Mouse (Mus musculus) heart, embryonic 13.5 days (tissue): Measurements from ENCODE around the gene Stom. TPM values are rescaled to one million over a fixed set of nuclear protein-coding genes. Genes with fewer than 3 reads are reported as not detected.

ENCODE experiments used
- ATAC-seq: fragments of 200-750 bp; cut with Nextera tagmentation; 2 replicates; pipeline ENCODE4 v1.8.0; 2017; ENCODE audit warnings: moderate TSS enrichment; ENCODE audit not compliant: insufficient number of reproducible peaks, low FRiP score, low TSS enrichment; ENCODE audit errors: extremely low read depth
- H3K27ac ChIP-seq: fragments of 300-500 bp; sonication (generic); replicated peaks from 2 replicates; pipeline ENCODE4 v1.5.1; 2015; ENCODE audit warnings: moderate library complexity, mild to moderate bottlenecking, inconsistent platforms
- H3K27me3 ChIP-seq: fragments of 300-500 bp; sonication (generic); replicated peaks from 2 replicates; pipeline ENCODE4 v1.6.1; 2015; ENCODE audit warnings: mild to moderate bottlenecking, inconsistent platforms
- H3K36me3 ChIP-seq: fragments of 300-500 bp; sonication (generic); 2 replicates; pipeline ENCODE4 v1.6.1; 2015; ENCODE audit warnings: mild to moderate bottlenecking, inconsistent platforms
- H3K4me1 ChIP-seq: fragments of 300-500 bp; sonication (generic); 2 replicates; pipeline ENCODE4 v1.6.1; 2015; ENCODE audit warnings: inconsistent platforms
- H3K4me2 ChIP-seq: fragments of 300-500 bp; sonication (generic); 2 replicates; pipeline ENCODE4 v1.6.1; 2015; ENCODE audit warnings: inconsistent platforms, mild to moderate bottlenecking, moderate library complexity
- H3K4me3 ChIP-seq: fragments of 300-500 bp; sonication (generic); 2 replicates; pipeline ENCODE4 v1.5.1; 2015; ENCODE audit warnings: moderate library complexity, mild to moderate bottlenecking, inconsistent platforms
- H3K9ac ChIP-seq: fragments of 300-500 bp; sonication (generic); 2 replicates; pipeline ENCODE4 v1.6.1; 2015; ENCODE audit warnings: inconsistent platforms, mild to moderate bottlenecking, moderate library complexity
- H3K9me3 ChIP-seq: fragments of 300-500 bp; sonication (generic); 2 replicates; pipeline ENCODE4 v1.6.1; 2016; ENCODE audit warnings: inconsistent platforms
- WGBS: fragments of 180-500 bp; shearing (Covaris S2); methylation state at CpG from one replicate; pipeline ENCODE4 v1.1.7; 2015; ENCODE audit warnings: mixed read lengths; 5-methylcytosine and 5-hydroxymethylcytosine counted together
- polyA plus RNA-seq: library from polyadenylated mRNA; unstranded; fragments of >200 nt; fragmentation: Nextera tagmentation; extraction: Ambion mirVana; gene quantifications from 2 replicates; pipeline ENCODE4 v1.2.1, GENCODE M21; 2015

Gene Stom
- polyA plus RNA-seq, 1 experiment from 2014 or later: 43.0 TPM

DNA sequence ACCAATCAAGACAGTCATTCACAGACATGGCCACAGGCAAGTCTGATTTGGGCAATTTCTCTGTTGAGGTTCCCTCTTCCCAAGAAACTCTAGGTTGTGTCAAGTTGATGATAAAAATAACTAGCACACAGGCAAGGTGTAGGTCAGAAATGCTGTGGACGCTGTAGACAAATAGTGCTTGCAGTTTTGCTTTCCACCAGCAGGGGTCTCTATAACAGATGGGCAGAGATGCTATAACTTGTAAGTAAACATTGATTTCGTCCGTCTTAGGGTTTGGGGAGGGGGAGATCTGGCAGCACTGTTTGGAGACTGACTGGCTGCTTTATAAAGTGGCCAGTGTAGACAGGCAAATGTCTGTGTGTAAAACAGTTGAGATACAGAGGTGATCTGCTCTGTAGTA lies 44.9 kb downstream of the Stom start:
- H3K4me3 ChIP-seq: no peak overlapping the region
- no peaks in the 10 kb centered on the region; the same call in 1 of the 2 replicates for H3K27me3 ChIP-seq
- H3K36me3 ChIP-seq: peaks cover 66% of the 10 kb centered on the region
- H3K4me2 ChIP-seq: no peak overlapping the region
- peak overlapping the region; percentile 73; the same call in 1 of the 2 replicates for H3K27ac ChIP-seq
- no peak for ATAC-seq
- no peaks in the 10 kb centered on the region for H3K9me3 ChIP-seq
- 19% methylated on average over 3 of the region's 3 CpGs for WGBS
- H3K9ac ChIP-seq: peak overlapping the region; percentile 47; the same call in 1 of the 2 replicates
- peaks cover 20% of the 10 kb centered on the region for H3K4me1 ChIP-seq

DNA sequence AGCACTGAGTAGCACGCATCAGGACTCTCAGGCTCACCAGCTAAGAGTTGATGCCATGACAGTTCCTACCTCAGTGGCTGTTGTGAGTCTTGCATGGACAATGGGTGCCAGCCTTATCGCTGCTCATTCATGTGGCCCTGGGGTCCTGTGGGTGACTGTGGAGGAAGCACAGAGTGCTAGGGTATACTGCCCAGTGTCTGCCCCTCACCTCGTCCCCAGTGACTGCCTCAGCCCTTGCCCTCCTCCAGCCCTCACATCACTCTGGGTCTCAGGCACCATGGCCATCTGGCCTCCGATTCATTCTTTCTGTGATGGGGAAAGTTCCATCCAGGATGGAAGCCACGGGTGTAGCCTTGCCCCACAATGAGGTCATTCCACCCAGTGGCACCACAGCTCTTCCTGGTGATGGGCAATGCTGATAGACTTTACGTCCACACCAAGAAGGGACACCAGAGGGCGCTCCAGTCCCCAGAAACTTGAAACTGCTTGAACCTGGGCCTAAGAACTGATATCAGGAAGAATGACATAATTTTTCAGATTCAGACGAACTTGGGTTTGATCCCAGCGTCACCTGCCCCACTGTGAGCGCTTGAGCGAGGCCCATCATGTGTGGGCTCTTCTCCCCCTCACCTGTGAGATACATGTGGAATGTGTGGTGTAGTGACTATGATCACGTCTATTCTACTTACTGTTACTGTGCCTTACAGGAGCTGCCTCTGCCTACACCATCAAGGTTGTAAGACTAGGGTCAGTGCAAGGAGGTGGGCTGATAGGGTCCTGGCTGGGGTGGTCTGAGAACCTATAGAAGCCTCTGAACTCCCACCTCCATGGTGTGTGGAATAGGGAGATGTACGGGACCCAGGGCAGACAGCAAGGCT lies 47.8 kb downstream of the Stom start:
- ATAC-seq: no peak
- Histone ChIP-seq H3K27ac (no peak overlapping the region), H3K36me3 (peaks cover 62% of the 10 kb centered on the region), H3K4me2 (no peak overlapping the region), H3K27me3 (peaks cover 1% of the 10 kb centered on the region; the same call in 1 of the 2 replicates), H3K9ac (no peak overlapping the region), H3K4me1 (peaks cover 20% of the 10 kb centered on the region), H3K4me3 (no peak overlapping the region), H3K9me3 (no peaks in the 10 kb centered on the region)
- WGBS: 37% methylated on average over 13 of the region's 13 CpGs

DNA sequence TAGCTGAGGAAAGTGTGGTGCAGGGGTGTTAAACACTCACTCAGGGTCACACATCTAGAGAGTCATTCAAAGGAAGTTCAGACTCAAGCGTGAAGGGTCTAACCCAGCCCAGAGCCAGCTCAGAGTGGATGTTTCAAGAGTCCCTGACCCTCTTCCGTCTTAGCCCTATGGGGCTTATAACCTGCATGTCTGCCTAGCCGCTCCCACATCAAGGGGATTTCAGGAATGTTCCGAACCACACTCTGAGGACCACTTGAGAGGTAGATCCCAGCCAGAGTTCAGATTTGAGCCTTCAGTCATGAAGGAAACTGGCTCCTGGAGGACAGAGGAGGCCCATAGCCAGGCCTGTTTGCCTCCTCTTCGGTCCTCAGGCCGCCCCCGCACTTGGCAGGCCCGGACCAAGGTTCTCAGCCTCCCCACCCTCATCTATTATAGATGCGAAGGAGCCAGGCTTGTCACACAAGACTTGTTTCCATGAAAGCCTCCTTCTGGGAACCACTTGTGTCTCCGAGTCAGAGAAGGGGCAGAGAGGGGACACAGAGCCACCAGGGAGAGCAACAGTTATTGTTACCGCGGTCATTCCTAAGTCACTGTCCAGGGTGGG lies 49.7 kb downstream of the Stom start:
- peaks cover 52% of the 10 kb centered on the region for H3K36me3 ChIP-seq
- H3K9ac ChIP-seq: no peak overlapping the region
- no peak overlapping the region for H3K27ac ChIP-seq
- no peak for ATAC-seq
- H3K27me3 ChIP-seq: peaks cover 20% of the 10 kb centered on the region
- no peaks in the 10 kb centered on the region for H3K9me3 ChIP-seq
- peaks cover 21% of the 10 kb centered on the region for H3K4me1 ChIP-seq
- WGBS: 71% methylated on average over 12 of the region's 12 CpGs
- no peak overlapping the region for H3K4me2 ChIP-seq
- H3K4me3 ChIP-seq: no peak overlapping the region

DNA sequence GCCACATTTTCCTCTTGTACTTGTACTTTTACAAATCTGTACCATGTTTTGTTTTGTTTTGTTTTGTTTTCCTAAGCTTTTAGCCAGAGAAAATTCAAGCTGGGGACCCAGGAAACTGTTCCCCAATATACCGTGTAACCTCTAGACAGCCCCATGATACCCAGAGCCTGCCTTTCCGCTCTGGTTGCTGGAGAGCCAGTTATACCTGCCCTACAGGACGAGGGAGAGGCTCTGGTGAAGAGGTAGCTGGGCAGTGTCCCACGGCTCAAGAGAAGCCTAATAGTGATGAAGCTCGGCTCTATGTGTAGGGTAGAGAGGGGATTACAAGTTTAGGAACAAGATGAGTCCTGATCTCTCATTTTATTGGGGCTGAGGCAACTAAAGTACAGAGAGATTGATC lies 51.6 kb downstream of the Stom start:
- no peak overlapping the region for H3K27ac ChIP-seq
- no peak overlapping the region for H3K4me2 ChIP-seq
- H3K36me3 ChIP-seq: peaks cover 35% of the 10 kb centered on the region
- no peaks in the 10 kb centered on the region for H3K9me3 ChIP-seq
- H3K27me3 ChIP-seq: peaks cover 36% of the 10 kb centered on the region
- ATAC-seq: no peak
- H3K4me1 ChIP-seq: peaks cover 20% of the 10 kb centered on the region
- WGBS: 82% methylated on average over 5 of the region's 5 CpGs
- H3K4me3 ChIP-seq: no peak overlapping the region
- no peak overlapping the region for H3K9ac ChIP-seq

DNA sequence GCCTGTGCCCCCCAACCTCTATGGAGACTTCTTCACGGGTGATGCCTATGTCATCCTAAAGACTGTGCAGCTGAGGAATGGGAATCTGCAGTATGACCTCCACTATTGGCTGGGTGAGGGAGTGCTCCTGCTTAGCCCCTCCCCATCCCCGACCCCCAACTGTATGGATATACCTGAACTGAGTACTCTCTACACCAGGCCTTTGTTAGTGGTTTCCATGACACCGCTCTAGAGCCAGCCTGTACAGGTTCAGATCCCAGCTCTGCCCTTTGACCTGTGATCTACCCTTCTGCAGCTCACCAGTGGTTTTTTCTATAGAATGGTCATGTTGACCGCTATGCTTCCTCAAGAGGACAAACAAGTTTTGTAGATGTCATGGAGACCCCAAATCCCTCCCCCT lies 52.8 kb downstream of the Stom start:
- Histone ChIP-seq H3K4me1 (peaks cover 20% of the 10 kb centered on the region), H3K36me3 (peaks cover 24% of the 10 kb centered on the region), H3K27me3 (peaks cover 40% of the 10 kb centered on the region), H3K4me2 (no peak overlapping the region), H3K27ac (no peak overlapping the region), H3K4me3 (no peak overlapping the region), H3K9ac (no peak overlapping the region), H3K9me3 (no peaks in the 10 kb centered on the region)
- no peak for ATAC-seq
- WGBS: 75% methylated on average over 4 of the region's 4 CpGs

DNA sequence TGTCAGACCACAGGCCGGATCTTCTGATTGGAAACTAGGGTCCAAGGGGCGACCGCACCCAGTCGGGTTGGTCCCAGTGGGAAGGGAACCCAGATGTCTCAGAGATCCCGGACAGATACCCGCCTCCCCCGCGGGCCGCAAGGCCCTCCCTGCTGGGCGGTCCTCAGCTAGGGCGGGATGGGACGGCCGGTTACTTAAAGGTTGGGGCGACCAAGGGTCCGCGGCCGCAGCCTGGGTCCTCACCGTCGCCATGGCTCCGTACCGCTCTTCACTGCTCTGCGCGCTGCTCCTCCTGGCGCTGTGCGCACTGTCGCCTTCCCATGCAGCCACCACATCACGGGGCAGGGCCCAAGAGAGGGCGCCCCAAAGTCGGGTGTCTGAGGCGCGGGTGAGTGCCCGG lies 54.6 kb downstream of the Stom start:
- H3K9ac ChIP-seq: peak overlapping the region; percentile 75
- peak overlapping the region; percentile 76 for H3K4me2 ChIP-seq
- no peak for ATAC-seq
- H3K4me3 ChIP-seq: peak overlapping the region; percentile 50
- peaks cover 36% of the 10 kb centered on the region for H3K4me1 ChIP-seq
- H3K27ac ChIP-seq: no peak overlapping the region
- H3K9me3 ChIP-seq: no peaks in the 10 kb centered on the region
- peaks cover 24% of the 10 kb centered on the region for H3K36me3 ChIP-seq
- WGBS: 2% methylated on average over 32 of the region's 32 CpGs
- peaks cover 40% of the 10 kb centered on the region for H3K27me3 ChIP-seq

DNA sequence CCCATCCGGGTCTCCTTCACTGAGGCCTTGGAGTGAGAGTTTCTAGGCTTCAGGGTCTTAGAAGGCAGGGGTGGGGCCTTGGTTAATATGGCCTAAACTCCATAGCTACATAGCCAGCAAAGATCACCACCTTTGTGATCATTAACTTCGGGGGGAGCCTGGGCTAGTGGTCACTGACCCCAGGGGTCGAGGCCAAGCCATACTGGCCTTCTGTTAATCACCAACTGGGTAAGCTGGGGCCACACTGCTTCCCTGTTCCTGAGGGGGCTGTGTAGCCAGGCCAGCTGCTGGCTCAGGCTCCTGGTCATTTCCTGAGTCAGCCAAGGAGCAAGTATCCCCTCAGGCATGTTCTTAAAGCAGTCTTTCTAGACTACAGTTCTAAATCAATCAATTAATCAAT lies 56.8 kb downstream of the Stom start:
- Histone ChIP-seq H3K4me1 (peaks cover 50% of the 10 kb centered on the region), H3K27me3 (peaks cover 40% of the 10 kb centered on the region), H3K27ac (no peak overlapping the region), H3K36me3 (peaks cover 8% of the 10 kb centered on the region), H3K9me3 (no peaks in the 10 kb centered on the region), H3K4me3 (no peak overlapping the region), H3K9ac (no peak overlapping the region), H3K4me2 (no peak overlapping the region)
- ATAC-seq: no peak
- WGBS: 71% methylated on average over 3 of the region's 3 CpGs

DNA sequence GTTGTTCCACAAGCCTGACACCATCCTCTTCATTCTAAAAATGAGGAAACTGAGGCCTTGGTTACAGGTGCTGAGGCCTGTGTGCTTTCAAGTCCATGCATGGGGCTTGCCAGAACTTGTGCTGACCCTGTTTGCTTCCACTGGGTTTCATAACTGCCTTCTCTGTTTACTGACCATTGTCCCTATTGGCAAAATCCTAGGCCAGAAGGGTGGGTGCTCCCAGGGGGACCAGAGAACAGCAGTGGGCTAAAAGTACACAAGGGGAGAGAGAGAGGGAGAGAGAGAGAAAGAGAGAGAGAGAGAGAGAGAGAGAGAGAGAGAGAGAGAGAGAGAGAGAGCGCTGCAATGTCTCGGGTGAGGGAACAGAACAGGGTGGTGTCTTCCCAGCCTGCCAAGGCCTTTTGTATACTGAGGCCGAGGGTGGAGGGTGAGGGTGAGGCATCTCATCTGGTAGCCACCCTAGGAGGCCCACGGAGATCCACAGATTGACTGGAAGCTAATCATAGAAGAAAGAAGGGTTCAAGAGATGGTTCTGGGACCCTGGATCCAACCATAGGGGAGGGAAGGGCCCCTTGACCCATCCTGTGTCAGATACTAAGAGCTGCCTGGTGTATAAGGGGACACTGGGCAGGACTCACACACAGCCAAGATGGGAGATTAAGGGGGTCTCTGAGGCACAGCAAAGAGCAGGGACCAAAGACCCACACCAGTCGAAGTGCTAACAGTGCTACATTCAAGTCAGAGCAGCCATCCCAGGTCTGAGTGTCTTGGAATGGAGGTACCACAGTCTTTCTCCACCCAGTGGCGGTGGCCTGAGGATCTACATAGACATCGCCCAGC lies 58.2 kb downstream of the Stom start:
- Histone ChIP-seq H3K27ac (peak overlapping the region; percentile 87), H3K9ac (no peak overlapping the region)
- 78% methylated on average over 7 of the region's 7 CpGs for WGBS

DNA sequence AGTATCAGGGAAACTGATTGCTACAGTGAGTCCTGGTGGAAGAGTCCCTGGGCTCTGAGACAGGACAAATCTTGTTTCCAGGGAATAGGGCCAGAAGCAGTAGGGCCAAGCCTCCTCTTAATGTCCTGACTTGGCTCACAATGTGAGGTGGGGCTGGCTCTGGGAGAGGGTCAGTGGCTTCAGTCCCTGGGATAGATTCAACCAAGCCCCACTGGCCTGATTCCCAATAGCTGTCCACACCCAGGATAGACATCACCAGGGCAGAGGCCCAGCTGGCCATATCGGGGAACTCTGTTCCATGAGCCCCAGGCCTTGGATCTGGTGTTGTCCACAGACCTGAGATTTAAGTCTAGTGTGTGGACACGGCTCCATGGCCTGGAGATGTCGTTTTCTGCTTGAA lies 59.1 kb downstream of the Stom start:
- WGBS: 41% methylated on average over 3 of the region's 3 CpGs
- H3K27ac ChIP-seq: peak overlapping the region; percentile 87
- peak overlapping the region; percentile 66; the same call in 1 of the 2 replicates for H3K9ac ChIP-seq
- H3K4me1 ChIP-seq: peaks cover 62% of the 10 kb centered on the region
- H3K4me3 ChIP-seq: no peak overlapping the region
- 0 out of 2 replicates have a peak overlapping the region, but pooled peaks have one; percentile 0 for H3K4me2 ChIP-seq
- H3K9me3 ChIP-seq: no peaks in the 10 kb centered on the region
- peaks cover 25% of the 10 kb centered on the region for H3K27me3 ChIP-seq
- H3K36me3 ChIP-seq: no peaks in the 10 kb centered on the region
- peak; percentile 15; the same call in 1 of the 2 replicates for ATAC-seq

More for the DNA sequence above, 58.2 kb downstream of the Stom start:
- Histone ChIP-seq H3K4me2 (no peak overlapping the region), H3K4me3 (no peak overlapping the region), H3K27me3 (peaks cover 34% of the 10 kb centered on the region), H3K36me3 (no peaks in the 10 kb centered on the region), H3K4me1 (peaks cover 59% of the 10 kb centered on the region), H3K9me3 (no peaks in the 10 kb centered on the region)
- ATAC-seq: no peak

DNA sequence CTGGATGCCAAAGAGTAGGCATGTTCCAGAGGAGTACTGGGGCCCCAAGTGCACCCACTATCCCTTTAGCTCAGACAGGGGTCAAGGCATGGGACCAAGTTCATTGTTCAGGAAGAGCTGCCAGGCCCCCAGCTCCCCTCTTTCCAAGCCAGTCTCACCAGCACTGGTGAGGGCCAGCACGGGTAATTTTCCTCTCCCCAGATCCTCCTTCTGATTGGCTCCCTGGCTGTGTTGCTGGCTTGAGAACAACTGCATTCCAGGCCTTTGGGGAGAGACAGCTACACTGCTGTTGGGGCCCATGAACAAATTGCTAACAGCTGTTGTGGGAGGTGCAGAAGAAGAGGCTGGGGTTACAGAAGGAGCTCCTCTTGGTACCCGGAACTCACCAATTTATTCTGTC lies 63.2 kb downstream of the Stom start:
- H3K9ac ChIP-seq: peak overlapping the region; percentile 25; the same call in 1 of the 2 replicates

DNA sequence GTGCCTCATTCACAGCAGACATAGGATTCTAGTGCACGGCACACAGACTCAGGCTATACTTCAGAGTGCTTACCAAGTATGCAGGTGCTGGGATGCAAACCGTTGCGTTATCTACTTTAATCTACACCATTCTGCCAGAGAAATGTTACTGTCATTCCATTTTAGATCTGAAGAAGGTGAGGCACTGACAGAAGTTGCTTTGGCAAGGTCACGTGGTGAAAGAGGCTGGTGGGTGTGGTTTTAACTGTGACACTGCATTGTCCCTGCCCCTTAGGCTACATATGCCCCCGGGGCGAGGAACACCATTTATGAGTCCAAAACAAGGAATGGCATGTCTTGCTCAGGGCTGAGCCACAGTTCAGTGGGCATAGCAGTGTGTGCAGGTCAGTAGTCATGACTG lies 63.9 kb downstream of the Stom start:
- Histone ChIP-seq H3K27ac (peak overlapping the region; percentile 79), H3K4me2 (no peak overlapping the region), H3K9ac (no peak overlapping the region), H3K36me3 (no peaks in the 10 kb centered on the region), H3K9me3 (no peaks in the 10 kb centered on the region), H3K4me3 (no peak overlapping the region), H3K27me3 (no peaks in the 10 kb centered on the region), H3K4me1 (peaks cover 88% of the 10 kb centered on the region)
- no peak for ATAC-seq
- WGBS: 81% methylated on average over 6 of the region's 6 CpGs

More for the DNA sequence above, 63.2 kb downstream of the Stom start:
- Histone ChIP-seq H3K27me3 (no peaks in the 10 kb centered on the region), H3K4me3 (no peak overlapping the region), H3K4me2 (no peak overlapping the region), H3K36me3 (no peaks in the 10 kb centered on the region), H3K4me1 (peaks cover 88% of the 10 kb centered on the region), H3K27ac (peak overlapping the region; percentile 79), H3K9me3 (no peaks in the 10 kb centered on the region)
- ATAC-seq: no peak
- 15% methylated on average over 2 of the region's 2 CpGs for WGBS
